Mouse (Mus musculus) ovary, postnatal 36 days (tissue): ENCODE data around the gene Gm47283.
"Not testable (repeated sequence)": the region's sequence is repeated elsewhere in the genome, so short reads cannot be mapped to it uniquely, and the experiment has no call there.

Source experiments
- DNase-seq: peaks from one replicate; pipeline ENCODE4 v3.0.0; 2022; ENCODE audit warnings: low spot score, mixed read lengths

The Gm47283 gene

GRCm38 (mm10) chrY:90784438-90784837 is at the start of gene Gm47283:
Gene Gm47283, plus strand, starts transcription at chrY:90784738.
- not testable (repeated sequence) for DNase-seq

- DNase-seq = not testable (repeated sequence)
Observed at GRCm38 (mm10) chrY:90735181-90735895, 49.2 kb upstream of the Gm47283 start.

GRCm38 (mm10) chrY:90736217-90737000 is 48.1 kb upstream of the Gm47283 start:
- DNase-seq = not testable (repeated sequence)

DNA sequence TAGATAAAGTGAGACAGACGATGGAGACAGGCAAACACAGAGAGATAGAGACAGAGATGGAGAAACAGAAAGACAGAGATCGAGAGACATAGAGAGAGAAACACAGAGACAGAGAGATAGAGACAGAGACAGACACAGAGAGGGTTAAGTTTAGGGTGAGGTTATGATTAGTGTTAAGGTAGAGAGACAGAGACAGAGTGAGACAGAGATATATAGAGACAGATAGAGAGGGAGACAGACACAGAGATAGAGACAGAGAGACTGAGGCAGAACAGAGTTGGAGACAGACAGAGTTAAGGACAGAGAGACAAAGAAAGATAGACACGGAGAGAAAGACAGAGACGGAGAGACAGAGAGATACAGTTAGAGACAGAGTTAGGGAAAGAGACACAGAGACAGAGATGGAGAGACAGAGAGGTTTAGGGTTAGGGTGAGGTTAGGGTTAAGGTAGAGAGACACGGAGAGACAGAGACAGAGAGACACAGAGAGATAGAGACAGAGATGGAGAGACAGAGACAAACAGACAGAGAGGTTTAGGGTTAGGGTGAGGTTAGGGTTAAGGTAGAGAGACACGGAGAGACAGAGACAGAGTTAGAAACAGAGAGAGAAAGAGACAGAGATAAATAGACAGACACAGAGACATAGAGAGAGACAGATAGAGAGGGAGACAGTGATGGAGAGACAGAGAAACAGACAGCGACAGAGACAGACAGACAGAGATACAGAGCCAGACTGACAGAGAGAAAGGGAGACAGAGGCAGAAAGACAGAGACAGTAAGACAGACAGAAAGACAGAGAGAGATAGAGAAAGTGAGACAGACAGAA is 46.7 kb upstream of the Gm47283 start:
- DNase-seq = no peak

GRCm38 (mm10) chrY:90738431-90738680 is 46.2 kb upstream of the Gm47283 start:
- no peak for DNase-seq

DNA sequence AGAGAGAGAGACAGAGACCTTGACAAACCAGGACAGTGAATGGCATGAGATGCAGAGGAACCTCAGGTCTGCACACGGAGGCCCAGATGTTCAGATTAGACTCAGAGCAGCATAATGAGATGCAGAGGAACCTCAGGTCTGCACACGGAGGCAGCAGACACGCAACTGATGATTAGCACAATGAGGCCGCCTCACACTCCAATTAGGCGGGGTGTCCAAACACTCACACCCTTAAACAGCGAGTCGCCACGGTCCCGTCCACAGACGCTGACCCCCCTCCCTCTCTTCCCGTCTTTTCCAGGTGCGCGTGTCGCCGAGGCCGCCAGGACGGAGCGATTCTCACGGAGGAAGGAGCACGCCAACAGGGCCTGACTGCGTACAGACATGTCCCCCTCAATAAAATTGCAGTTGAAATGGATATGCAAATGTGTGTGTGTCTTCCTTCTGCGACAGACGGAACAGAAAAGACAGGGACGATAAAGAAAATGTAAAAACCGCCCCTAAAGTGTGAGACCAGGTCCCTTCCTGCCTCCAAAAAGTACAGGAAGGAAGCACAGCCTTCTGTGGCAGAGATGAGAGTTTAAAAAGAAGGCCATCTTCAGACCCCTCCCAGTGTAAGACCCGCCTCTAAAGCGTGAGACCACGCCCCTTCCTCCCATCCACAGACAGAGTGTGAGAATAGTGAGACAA is 45.6 kb upstream of the Gm47283 start:
- DNase-seq = peak; percentile 31

DNA sequence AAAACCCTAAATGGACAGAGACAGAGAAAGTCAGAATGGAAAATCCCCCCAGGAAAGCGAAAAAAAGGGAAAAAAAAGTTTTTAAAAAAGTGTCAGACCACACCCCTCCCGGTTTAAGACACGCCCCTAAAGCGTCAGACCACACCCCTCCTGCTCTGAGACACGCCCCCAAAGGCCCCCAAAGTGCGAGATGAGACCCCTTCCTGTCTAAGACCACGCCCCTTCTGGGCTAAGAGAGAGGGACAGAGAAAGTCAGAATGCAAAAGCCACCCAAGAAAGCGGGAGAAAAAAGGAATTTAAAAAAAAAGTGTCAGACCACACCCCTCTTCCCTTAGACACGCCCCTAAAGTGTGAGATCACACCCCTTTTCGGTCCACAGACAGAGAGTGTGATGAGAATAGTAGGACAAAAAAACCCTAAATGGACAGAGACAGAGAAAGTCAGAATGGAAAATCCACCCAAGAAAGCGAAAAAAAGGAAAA is 45.0 kb upstream of the Gm47283 start:
- DNase-seq = peak; percentile 32

DNA sequence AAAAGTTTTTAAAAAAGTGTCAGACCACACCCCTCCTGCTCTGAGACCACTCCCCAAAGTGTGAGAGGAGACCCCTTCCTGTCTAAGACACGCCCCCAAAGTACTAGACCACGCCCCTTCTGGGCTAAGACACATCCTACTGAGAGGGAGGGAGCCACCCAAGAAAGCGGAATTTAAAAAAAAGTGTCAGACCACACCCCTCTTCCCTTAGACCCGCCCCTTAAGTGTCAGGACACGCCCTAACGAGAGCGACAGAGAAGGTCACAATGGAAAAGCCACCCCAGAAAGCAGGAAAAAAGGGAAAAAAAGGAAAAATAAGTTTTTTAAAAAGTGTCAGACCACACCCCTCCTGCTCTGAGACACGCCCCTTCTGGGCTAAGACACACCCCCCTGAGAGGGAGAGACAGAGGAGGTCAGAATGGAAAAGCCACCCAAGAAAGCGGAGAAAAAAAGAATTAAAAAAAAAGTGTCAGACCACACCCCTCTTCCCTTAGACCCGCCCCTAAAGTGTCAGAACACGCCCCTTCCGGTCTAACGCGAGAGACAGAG is 44.5 kb upstream of the Gm47283 start:
- DNase-seq = peak; percentile 26

DNA sequence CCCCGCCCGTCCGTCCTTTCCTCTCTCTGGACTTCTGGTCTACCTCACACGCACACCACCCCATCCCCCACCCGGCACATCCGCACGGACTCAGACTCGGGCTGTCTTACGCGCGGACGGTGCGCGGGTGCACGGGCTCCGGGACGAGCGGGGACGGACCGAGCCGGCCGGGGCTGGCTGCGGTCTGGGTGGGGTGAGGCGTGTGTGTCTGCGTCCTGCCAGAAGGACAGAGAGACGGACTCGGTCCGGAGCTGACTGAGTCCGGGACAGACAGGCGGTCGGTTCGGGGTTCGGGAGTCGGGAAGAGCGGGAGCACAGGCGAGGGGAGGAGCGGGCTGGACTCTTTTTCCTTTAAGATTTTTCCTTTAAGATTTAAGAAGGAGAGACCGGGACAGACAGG is 43.5 kb upstream of the Gm47283 start:
- peak; percentile 25 for DNase-seq

DNA sequence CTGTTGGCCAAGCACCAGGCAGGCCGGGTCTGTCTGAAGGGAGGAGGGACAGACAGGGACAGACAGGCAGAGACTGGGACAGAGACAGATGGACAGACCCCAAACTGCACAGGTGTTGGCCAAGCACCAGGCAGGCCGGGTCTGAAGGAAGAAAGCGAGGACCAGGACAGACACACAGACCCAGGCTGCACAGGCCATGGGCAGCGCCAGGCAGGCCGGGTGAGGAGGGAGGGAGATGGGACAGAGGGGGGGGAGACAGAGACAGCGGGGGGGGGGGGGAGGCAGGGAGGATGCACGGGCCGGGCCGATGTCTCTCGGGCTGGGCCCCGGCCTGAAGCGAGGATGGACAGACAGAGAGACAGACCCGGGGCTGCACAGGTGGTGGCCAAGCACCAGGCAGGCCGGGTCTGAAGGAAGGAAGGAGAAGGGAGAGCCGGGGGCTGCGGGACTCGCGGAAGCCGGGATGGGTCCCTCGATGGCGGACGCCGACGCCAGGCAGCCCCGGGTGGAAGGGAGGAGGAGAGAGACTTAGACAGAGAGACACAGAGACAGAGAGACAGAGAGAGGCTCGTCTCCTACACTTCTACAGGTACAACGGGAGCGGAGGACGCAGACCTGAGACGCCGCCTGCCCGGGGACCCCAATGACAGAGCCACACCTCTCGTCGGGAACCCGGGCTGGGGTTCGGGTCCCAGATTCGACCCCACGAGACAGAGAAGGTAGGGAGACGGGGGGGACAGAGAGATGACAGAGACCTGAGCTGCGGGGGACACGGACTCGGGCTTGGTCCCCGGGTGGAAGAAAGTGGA is 42.9 kb upstream of the Gm47283 start:
- DNase-seq = peak; percentile 50

DNA sequence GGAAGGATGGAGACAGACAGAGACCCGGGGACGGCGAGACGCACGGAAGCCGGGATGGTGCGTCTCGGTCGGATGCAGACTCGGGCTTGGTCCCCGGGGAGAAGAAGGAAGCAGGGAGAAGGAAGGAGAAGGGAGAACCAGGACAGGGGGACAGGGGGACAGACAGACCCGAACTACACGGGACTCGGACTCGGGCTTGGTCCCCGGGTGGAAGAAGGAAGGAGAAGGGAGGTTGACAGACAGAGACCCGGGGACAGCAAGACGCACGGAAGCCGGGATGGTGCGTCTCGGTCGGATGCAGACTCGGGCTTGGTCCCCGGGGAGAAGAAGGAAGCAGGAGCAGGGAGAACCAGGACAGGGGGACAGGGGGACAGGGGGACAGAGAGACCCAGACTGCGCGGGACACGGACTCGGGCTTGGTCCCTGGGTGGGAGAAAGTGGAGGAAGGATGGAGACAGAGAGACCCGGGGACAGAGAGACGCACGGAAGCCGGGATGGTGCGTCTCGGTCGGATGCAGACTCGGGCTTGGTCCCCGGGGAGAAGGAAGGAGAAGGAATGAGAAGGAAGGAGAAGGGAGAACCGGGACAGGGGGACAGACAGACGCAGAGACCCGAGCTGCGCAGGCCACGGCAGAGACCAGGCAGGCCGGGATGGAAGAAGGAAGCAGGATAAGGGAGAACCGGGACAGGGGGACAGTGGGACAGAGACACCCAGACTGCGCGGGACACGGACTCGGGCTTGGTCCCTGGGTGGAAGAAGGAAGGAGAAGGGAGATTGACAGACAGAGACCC is 42.1 kb upstream of the Gm47283 start:
- DNase-seq = peak; percentile 10

DNA sequence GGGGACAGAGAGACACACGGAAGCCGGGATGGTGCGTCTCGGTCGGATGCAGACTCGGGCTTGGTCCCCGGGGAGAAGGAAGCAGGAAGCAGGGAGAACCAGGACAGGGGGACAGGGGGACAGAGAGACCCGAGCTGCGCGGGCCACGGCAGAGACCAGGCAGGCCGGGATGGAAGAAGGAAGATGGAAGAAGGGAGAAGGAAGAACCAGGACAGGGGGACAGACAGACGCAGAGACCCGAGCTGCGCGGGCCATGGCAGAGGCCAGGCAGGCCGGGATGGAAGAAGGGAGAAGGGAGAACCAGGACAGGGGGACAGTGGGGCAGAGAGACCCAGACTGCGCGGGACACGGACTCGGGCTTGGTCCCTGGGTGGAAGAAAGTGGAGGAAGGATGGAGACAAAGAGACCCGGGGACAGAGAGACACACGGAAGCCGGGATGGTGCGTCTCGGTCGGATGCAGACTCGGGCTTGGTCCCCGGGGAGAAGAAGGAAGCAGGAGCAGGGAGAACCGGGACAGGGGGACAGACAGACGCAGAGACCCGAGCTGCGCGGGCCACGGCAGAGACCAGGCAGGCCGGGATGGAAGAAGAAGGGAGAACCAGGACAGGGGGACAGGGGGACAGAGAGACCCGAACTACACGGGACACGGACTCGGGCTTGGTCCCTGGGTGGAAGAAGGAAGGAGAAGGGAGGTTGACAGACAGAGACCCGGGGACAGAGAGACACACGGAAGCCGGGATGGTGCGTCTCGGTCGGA is 41.3 kb upstream of the Gm47283 start:
- DNase-seq = peak; percentile 8

- DNase-seq = peak; percentile 22
Observed at GRCm38 (mm10) chrY:90743811-90744220, 40.7 kb upstream of the Gm47283 start.

DNA sequence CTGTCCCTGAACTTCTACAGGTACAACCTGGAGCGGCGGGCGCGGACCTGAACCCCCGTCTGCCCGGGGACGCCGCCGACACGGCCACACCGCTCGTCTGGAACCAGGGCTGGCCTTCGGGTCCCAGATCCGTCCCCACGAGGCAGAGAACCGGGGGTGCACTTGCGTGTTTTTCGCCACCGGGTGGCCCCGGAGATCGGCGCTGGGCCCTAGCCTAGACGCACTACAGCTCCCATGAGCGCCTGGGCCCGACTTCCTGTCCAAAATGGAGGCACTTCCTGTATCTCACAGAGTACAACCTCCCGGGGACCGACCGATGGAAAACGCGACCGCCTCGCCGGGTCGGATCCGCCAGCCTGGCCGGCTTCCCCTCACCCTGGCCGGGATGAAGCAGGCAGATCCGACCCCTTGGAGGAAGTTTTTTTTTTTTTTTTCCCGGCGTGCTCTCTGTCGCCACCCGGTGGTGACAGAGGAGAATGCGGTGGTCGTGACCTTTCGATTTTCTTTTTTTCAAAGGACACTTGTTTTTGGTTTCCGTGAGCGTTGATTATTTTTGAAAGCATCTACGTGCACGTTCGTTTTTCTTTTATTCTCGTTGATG is 40.1 kb upstream of the Gm47283 start:
- DNase-seq = peak; percentile 96

- DNase-seq = not testable (repeated sequence)
Observed at GRCm38 (mm10) chrY:90745256-90745655, 39.3 kb upstream of the Gm47283 start.

GRCm38 (mm10) chrY:90754721-90755120 is 29.8 kb upstream of the Gm47283 start, which contains the start of gene Gm21860:
Gene Gm21860, minus strand, starts transcription at chrY:90754821.
- not testable (repeated sequence) for DNase-seq

GRCm38 (mm10) chrY:90839077-90839476 is 54.5 kb downstream of the Gm47283 start, which contains the start of gene Gm21748:
Gene Gm21748, minus strand, starts transcription at chrY:90839177.
- DNase-seq = not testable (repeated sequence)
